Mouse (Mus musculus) stomach, postnatal 0 days (tissue): ENCODE results near the gene Saal1.

ENCODE experiments used
- CTCF ChIP-seq: IDR thresholded peaks from 2 replicates; pipeline ENCODE4 v1.5.1; 2016; ENCODE audit warnings: antibody characterized with exemption, low read depth, mild to moderate bottlenecking, moderate library complexity
- EP300 ChIP-seq: optimal IDR thresholded peaks from 2 replicates; pipeline ENCODE3; 2016; ENCODE audit warnings: antibody characterized with exemption

- TF ChIP-seq CTCF (no peak), EP300 (no peak)
These were observed 61.9 kb downstream of the Saal1 start for GRCm38 (mm10) chr7:46648431-46649140.
